7 mouse cellular contexts compared by ENCODE assay signal in the genomic region with DNA sequence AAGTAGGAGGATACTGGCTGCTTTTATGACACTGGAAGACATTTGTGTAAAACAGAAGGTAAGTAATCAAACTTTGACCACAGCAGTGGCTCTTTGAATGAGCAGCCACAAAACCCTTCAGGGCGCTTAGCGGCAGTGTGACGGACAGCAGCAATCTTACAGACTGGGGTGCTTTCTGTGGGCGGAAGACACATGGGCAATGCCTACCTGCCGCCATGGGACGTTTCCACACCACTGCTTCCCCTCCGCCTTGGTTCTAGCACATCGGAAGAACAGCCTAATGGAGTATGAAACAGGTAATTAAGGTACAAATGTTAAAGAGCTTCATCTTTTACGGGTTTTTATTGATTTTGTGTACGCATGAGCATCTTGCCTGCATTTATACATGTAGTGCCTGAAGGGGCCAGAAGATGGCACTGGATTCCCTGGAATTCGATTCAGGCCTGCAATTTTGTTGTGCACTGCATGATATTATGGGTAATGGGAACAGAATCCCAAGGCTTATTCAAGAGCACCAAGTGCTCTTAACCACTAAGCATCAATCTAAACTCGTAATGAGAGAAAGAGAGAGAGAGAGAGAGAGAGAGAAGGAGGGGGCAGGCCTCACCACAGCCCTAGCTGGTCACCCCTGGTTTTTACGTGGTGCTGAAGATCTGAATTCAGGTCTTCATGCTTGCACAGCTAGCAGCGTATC. TPM values are rescaled to one million over a fixed set of nuclear protein-coding genes. Genes with fewer than 3 reads are reported as not detected.
DNase-seq lines count a peak whose midpoint lies in the region; TF ChIP-seq lines count a peak whose summit lies in the region.

No protein-coding gene starts in this region.

- H3K4me3 ChIP-seq in lung, adult 2 months (replicated peaks; ENCODE audit: extremely low read depth, low read depth, low read length), result no peak overlapping the region

- 84% methylated on average over 14 of the region's 14 CpGs for WGBS in lung, adult 2 months

- peak; percentile 35; the same call in 1 of the 2 replicates for TF ChIP-seq CTCF in lung, adult 2 months (IDR thresholded peaks at IDR 0.05; ENCODE audit: insufficient read depth, low read length)

- no peak for TF ChIP-seq POLR2A in lung, adult 2 months (IDR thresholded peaks at IDR 0.05; ENCODE audit: borderline replicate concordance, extremely low read depth, low read depth, low read length)

- peak; percentile 25 for DNase-seq in lung, adult 2 months
- no peak for DNase-seq in lung, postnatal 25 days (ENCODE audit: low spot score)
- peak; percentile 63 for DNase-seq in adipocyte (ENCODE audit: low spot score)
- peak; percentile 54 for DNase-seq in embryo, embryonic 11 days
- DNase-seq in kidney, postnatal 10 days, result peak; percentile 68
- DNase-seq in lung, postnatal 10 days, result peak; percentile 64
- peak; percentile 65 for DNase-seq in right cerebral cortex, postnatal 4 days

- H3K4me1 ChIP-seq in lung, adult 2 months (ENCODE audit: control insufficient read depth, insufficient read depth, low read length), result no peaks in the 10 kb centered on the region

RNA-seq across cellular contexts. Expression of gene Ttf2, which starts 5.5 kb away (rescaled TPM):
- polyA plus RNA-seq in lung, adult 2 months (2012; rRNA removed), result 2.3 and 3.0 TPM in 2 replicates

RNA-seq across cellular contexts. Expression of gene Trim45, which starts 42.0 kb away (rescaled TPM):
- 2.2 and 2.7 TPM in 2 replicates for polyA plus RNA-seq in lung, adult 2 months (2012; rRNA removed)
